Mouse (Mus musculus) embryonic facial prominence, embryonic 12.5 days (tissue): ENCODE data around the gene Serpina3n. TPM values are rescaled to one million over a fixed set of nuclear protein-coding genes. Genes with fewer than 3 reads are reported as not detected.
"Not testable (repeated sequence)": the region's sequence is repeated elsewhere in the genome, so short reads cannot be mapped to it uniquely, and the experiment has no call there.

Experiments used
- ATAC-seq: fragments of 200-750 bp; cut with Nextera tagmentation; 2 replicates; pipeline ENCODE4 v1.8.0; 2017; ENCODE audit not compliant: insufficient number of reproducible peaks, insufficient read depth, low FRiP score, low TSS enrichment
- H3K27ac ChIP-seq: fragments of 300-500 bp; sonication (generic); 2 replicates; pipeline ENCODE4 v1.5.1; 2016; ENCODE audit warnings: mild to moderate bottlenecking
- H3K27me3 ChIP-seq: fragments of 300-500 bp; sonication (generic); 2 replicates; pipeline ENCODE4 v1.6.1; 2016; ENCODE audit warnings: mild to moderate bottlenecking, moderate library complexity
- H3K36me3 ChIP-seq: fragments of 300-500 bp; sonication (generic); 2 replicates; pipeline ENCODE4 v1.6.1; 2016; ENCODE audit warnings: mild to moderate bottlenecking
- H3K4me1 ChIP-seq: fragments of 300-500 bp; sonication (generic); 2 replicates; pipeline ENCODE4 v1.6.1; 2016
- H3K4me2 ChIP-seq: fragments of 300-500 bp; sonication (generic); replicated peaks from 2 replicates; pipeline ENCODE4 v1.6.1; 2016; ENCODE audit warnings: mild to moderate bottlenecking, moderate library complexity
- H3K4me3 ChIP-seq: fragments of 300-500 bp; sonication (generic); 2 replicates; pipeline ENCODE4 v1.5.1; 2016; ENCODE audit warnings: mild to moderate bottlenecking
- H3K9ac ChIP-seq: fragments of 300-500 bp; sonication (generic); 2 replicates; pipeline ENCODE4 v1.6.1; 2016; ENCODE audit warnings: mild to moderate bottlenecking, moderate library complexity
- H3K9me3 ChIP-seq: fragments of 300-500 bp; sonication (generic); 2 replicates; pipeline ENCODE4 v1.6.1; 2016; ENCODE audit warnings: mild to moderate bottlenecking, moderate library complexity
- WGBS: fragments of 180-500 bp; shearing (Covaris S2); methylation state at CpG from one replicate; pipeline ENCODE4 v1.1.7; 2016; 5-methylcytosine and 5-hydroxymethylcytosine counted together
- polyA plus RNA-seq: library from polyadenylated mRNA; unstranded; fragments of >200 nt; fragmentation: Nextera tagmentation; extraction: Ambion mirVana; gene quantifications from 2 replicates; pipeline ENCODE4 v1.2.1, GENCODE M21; 2016

Gene Serpina3n
- polyA plus RNA-seq: 0.18 TPM in 1 of 2 replicates, not detected in the other

GRCm38 (mm10) chr12:104406454-104406885 lies at the start of gene Serpina3n:
TSS of gene Serpina3n (plus strand) at chr12:104406729.
- Histone ChIP-seq H3K36me3 (no peaks in the 10 kb centered on the region), H3K4me3 (no peak within 1 kb of the TSS), H3K9me3 (no peaks in the 10 kb centered on the region), H3K27ac (no peak within 1 kb of the TSS), H3K4me2 (no peak within 1 kb of the TSS), H3K27me3 (no peaks in the 10 kb centered on the region), H3K4me1 (no peaks in the 10 kb centered on the region), H3K9ac (no peak within 1 kb of the TSS)
- no peak for ATAC-seq
- WGBS: 59% methylated on average over 4 of the region's 4 CpGs

DNA sequence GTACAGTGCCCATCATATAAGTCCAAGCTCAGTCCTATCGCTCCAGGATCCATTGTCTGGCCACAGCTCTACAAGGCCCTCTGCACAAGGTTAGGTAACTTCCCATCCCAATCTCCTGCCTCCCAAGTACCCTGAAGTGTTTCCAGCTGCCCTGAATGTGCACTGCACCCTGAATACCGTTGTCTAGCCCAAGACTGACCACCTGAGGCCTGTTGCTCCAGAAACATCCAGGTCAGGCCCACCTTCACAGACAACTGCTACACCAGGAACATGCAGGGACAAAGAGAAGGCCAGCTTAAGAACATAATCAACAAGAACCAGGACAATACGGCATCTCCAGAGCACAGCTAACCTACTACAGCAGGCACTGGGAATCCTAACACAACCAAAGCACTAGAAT lies 36.5 kb upstream of the Serpina3n start:
- Histone ChIP-seq H3K36me3 (no peaks in the 10 kb centered on the region), H3K27ac (no peak overlapping the region), H3K4me3 (no peak overlapping the region), H3K27me3 (no peaks in the 10 kb centered on the region), H3K9me3 (no peaks in the 10 kb centered on the region), H3K4me2 (no peak overlapping the region), H3K9ac (no peak overlapping the region), H3K4me1 (no peaks in the 10 kb centered on the region)
- 85% methylated on average over 3 of the region's 3 CpGs for WGBS
- ATAC-seq: no peak

GRCm38 (mm10) chr12:104377179-104377578 lies 29.4 kb upstream of the Serpina3n start:
- H3K4me3 ChIP-seq, H3K4me1 ChIP-seq, H3K27me3 ChIP-seq, H3K9ac ChIP-seq, H3K9me3 ChIP-seq, H3K4me2 ChIP-seq, ATAC-seq, H3K27ac ChIP-seq, H3K36me3 ChIP-seq: not testable (repeated sequence)
- 69% methylated on average over 5 of the region's 5 CpGs for WGBS

- not testable (repeated sequence) for H3K4me3 ChIP-seq
- 77% methylated on average over 2 of the region's 2 CpGs for WGBS
These were observed 28.2 kb upstream of the Serpina3n start for GRCm38 (mm10) chr12:104378351-104378750.

DNA sequence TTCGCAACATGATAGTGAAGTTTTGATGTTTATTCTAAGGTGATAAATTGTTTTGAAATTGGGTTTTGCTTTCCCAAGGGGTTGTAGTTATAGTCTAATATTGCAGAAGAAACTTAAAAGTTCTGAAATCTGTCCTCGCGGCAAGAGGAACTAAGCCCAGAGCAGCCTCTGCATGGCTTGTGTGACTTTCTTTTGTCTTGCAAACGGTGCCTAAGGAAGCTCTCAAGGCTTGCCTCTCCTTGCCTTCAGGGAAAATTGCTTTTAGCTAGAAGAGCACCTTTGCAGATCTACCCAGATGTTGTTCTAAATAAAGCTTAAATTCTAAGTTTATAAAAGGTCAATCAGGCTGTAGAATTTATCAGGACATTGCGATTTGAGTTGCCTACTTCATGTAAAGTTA lies 27.7 kb upstream of the Serpina3n start:
- 45% methylated on average over 5 of the region's 5 CpGs for whole genome bisulfite sequencing
- ATAC-seq: not testable (repeated sequence)

More at GRCm38 (mm10) chr12:104378351-104378750, 28.2 kb upstream of the Serpina3n start:
- not testable (repeated sequence) for H3K4me1 ChIP-seq, H3K4me2 ChIP-seq, H3K27ac ChIP-seq, H3K9ac ChIP-seq, H3K27me3 ChIP-seq, ATAC-seq, H3K9me3 ChIP-seq, H3K36me3 ChIP-seq

DNA sequence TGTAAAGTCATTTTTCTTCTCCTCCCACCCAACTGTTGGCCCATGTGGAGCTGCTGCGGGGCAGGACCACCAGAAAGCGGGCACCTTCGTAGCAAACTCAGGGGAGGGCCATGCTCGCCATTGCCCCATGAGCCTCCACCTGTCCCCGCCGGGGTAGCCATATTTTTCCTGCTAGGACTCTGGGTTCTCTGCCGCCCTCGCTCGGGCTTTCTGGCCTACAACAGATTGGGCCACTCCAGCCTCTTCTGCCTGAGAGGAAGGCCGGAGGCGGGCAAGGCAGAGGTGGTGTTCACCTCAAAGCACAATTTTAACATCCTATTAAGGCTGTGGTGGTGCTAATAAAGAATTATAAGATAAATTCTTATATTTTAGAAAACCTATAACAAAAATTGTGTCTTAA lies 26.7 kb upstream of the Serpina3n start:
- Histone ChIP-seq H3K4me3 (no peak overlapping the region), H3K4me1 (no peaks in the 10 kb centered on the region), H3K27ac (no peak overlapping the region), H3K4me2 (no peak overlapping the region), H3K9ac (no peak overlapping the region), H3K9me3 (no peaks in the 10 kb centered on the region), H3K27me3 (no peaks in the 10 kb centered on the region), H3K36me3 (no peaks in the 10 kb centered on the region)
- no peak for ATAC-seq
- 90% methylated on average over 11 of the region's 11 CpGs for WGBS

More for the DNA sequence above, 27.7 kb upstream of the Serpina3n start:
- H3K4me1 ChIP-seq, H3K4me2 ChIP-seq, H3K27ac ChIP-seq, H3K9me3 ChIP-seq, H3K4me3 ChIP-seq, H3K27me3 ChIP-seq, H3K36me3 ChIP-seq, H3K9ac ChIP-seq: not testable (repeated sequence)

- not testable (repeated sequence) for H3K4me2 ChIP-seq, H3K27me3 ChIP-seq, ATAC-seq, H3K27ac ChIP-seq, H3K4me1 ChIP-seq, H3K4me3 ChIP-seq, H3K9me3 ChIP-seq, H3K9ac ChIP-seq, H3K36me3 ChIP-seq
- WGBS: 90% methylated on average over 8 of the region's 8 CpGs
These were observed 25.4 kb upstream of the Serpina3n start for GRCm38 (mm10) chr12:104381071-104381604.

GRCm38 (mm10) chr12:104385987-104386386 lies 20.5 kb upstream of the Serpina3n start:
- not testable (repeated sequence) for H3K9ac ChIP-seq, H3K4me3 ChIP-seq, H3K4me2 ChIP-seq, H3K4me1 ChIP-seq, H3K27ac ChIP-seq, ATAC-seq, H3K36me3 ChIP-seq, H3K9me3 ChIP-seq, H3K27me3 ChIP-seq

DNA sequence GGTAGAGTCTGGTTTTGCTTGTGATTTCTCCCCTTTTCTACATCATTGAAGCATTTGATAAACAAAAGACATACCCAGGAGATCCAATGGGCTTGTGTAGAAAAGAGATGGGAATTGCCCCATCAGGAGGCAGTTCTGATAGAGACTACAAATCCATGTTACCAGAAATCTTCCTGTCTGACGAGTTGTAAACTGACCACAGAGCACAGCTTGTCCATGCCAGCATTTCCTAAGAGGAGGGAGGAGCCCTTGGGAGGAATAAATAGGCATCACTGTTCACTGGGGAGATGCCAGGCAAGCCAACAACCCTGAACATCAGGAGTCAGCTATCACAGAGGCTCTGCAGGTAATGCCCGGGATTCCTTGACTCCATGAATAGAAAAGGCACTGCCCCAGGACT lies 19.7 kb upstream of the Serpina3n start:
- 56% methylated on average over 2 of the region's 2 CpGs for WGBS
- not testable (repeated sequence) for H3K36me3 ChIP-seq

GRCm38 (mm10) chr12:104388477-104388876 lies 18.1 kb upstream of the Serpina3n start:
- H3K4me3 ChIP-seq: no peak overlapping the region
- ATAC-seq: no peak
- H3K36me3 ChIP-seq: no peaks in the 10 kb centered on the region
- H3K27me3 ChIP-seq: no peaks in the 10 kb centered on the region
- no peak overlapping the region for H3K4me2 ChIP-seq
- no peaks in the 10 kb centered on the region for H3K4me1 ChIP-seq
- H3K9me3 ChIP-seq: no peaks in the 10 kb centered on the region
- no peak overlapping the region for H3K9ac ChIP-seq
- no peak overlapping the region for H3K27ac ChIP-seq

More for the DNA sequence above, 19.7 kb upstream of the Serpina3n start:
- not testable (repeated sequence) for H3K4me1 ChIP-seq, H3K9ac ChIP-seq, H3K9me3 ChIP-seq, H3K27ac ChIP-seq, H3K4me3 ChIP-seq, H3K27me3 ChIP-seq, H3K4me2 ChIP-seq, ATAC-seq

DNA sequence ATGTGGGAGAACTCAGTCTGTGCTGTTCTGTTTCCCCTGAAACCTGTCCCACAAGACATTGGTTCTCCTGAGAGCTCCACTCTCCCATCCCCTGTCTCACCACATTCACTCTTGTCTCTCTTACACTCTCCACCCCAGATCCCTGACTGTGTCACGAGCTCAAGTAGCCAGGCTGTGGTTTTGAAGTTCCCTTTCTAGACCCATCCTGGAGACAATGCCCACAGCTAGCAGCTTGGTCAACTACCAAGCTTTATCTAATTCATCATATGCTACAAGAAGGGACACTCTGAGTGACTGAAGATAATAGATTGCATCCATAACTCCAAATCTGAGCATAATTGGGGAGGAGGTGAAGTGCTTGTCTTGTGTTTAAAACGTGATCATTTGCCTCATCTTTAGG lies 15.5 kb upstream of the Serpina3n start:
- not testable (repeated sequence) for H3K4me2 ChIP-seq, H3K4me3 ChIP-seq, H3K36me3 ChIP-seq, H3K9me3 ChIP-seq, ATAC-seq, H3K27ac ChIP-seq, H3K4me1 ChIP-seq, H3K27me3 ChIP-seq, H3K9ac ChIP-seq
- 64% methylated on average over 2 of the region's 2 CpGs for WGBS

DNA sequence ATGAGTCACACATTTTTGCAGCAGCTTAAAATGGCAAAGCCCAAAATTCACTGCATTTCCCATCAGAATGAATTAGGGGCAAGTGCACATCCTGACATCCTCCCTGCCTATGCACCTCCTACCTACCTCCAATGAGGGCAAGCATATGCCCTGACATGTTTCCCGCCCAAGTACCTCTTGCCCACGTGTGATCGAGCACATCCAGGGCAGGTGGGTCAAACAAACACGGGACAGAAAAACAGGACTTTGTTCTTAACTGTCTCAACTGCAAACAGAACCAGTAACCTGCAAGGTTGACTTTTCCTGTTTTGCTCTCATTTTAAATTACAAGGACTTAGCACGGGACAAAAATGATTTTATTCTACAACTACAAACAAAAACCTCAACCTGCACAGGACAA lies 2.6 kb upstream of the Serpina3n start:
- H3K4me3 ChIP-seq: no peak overlapping the region

GRCm38 (mm10) chr12:104412507-104412906 lies 6.0 kb downstream of the Serpina3n start:
- no peak overlapping the region for H3K27ac ChIP-seq
- no peaks in the 10 kb centered on the region for H3K4me1 ChIP-seq
- H3K9ac ChIP-seq: no peak overlapping the region
- H3K9me3 ChIP-seq: no peaks in the 10 kb centered on the region
- WGBS: 89% methylated on average over 6 of the region's 6 CpGs
- H3K4me3 ChIP-seq: no peak overlapping the region
- no peaks in the 10 kb centered on the region for H3K27me3 ChIP-seq
- no peak for ATAC-seq
- H3K36me3 ChIP-seq: no peaks in the 10 kb centered on the region
- H3K4me2 ChIP-seq: no peak overlapping the region

More for the DNA sequence above, 2.6 kb upstream of the Serpina3n start:
- Histone ChIP-seq H3K4me1 (no peaks in the 10 kb centered on the region), H3K27me3 (no peaks in the 10 kb centered on the region), H3K9ac (no peak overlapping the region), H3K9me3 (no peaks in the 10 kb centered on the region), H3K36me3 (no peaks in the 10 kb centered on the region), H3K27ac (no peak overlapping the region), H3K4me2 (no peak overlapping the region)
- 72% methylated on average over 5 of the region's 5 CpGs for WGBS
- no peak for ATAC-seq
